Mouse (Mus musculus) retina, postnatal 1 day (tissue): Measurements from ENCODE around the gene Macrod2.
A peak's percentile ranks its signal among the peaks of the same experiment; 100 is the strongest.

Source experiments
- DNase-seq: peaks from one replicate; pipeline ENCODE4 v3.0.0-alpha.2; 2012

The Macrod2 gene

GRCm38 (mm10) chr2:140395179-140395578 lies at the start of gene Macrod2:
Gene Macrod2 (plus strand): TSS chr2:140395309.
- DNase-seq: peak; percentile 99

- no peak for DNase-seq
These were observed 35.2 kb upstream of the Macrod2 start for GRCm38 (mm10) chr2:140359905-140360304.

GRCm38 (mm10) chr2:140364804-140365203 lies 30.3 kb upstream of the Macrod2 start:
- no peak for DNase-seq

DNA sequence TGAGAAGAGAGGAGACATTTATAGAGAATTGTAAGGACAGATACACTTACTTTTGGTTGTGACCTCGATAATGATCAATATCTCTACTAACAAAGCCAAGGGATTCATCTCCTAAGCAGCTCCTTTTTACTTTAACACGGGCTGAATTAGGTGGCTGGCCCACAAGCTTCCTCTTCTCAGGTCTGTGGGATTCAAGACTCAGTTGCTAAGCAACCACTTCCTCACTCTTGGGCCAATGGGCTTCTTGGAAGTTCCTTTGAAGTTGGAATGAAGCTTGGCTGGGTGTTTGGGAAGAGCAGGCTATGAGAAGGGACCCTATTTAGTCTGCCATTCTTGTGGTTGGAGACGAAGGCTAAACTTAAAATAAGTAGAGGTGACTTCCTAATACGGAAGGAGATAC lies 5.6 kb upstream of the Macrod2 start, which contains the start of gene Sel1l2:
Sel1l2 (minus strand) TSS at position 182 of the 400 bp plus-strand sequence.
- DNase-seq: no peak

DNA sequence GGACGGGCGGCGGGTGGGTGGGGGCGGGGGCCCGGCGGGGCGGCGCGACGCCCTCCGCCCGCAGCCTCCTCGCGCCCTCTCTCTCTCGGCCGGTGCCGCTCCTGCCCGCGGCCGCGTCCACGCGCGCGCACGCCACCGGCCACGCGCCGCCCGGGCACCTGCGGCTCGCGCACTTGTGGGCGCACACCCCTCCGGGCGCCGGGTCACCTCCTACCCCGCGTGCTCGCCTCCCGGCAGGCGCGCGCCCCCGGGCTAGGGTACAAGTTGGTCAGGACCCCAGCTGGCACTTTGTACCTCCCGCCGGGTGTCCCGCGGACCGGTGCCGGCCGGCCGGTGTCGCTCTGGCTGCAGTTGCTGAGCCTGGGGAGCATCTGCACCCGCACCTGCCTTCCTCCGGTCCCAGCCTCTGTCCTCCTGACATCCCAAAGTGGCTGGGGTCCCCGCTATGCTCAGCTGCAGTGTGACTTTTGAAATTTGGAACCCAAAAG lies 679 bp downstream of the Macrod2 start:
- DNase-seq: peak; percentile 76

DNA sequence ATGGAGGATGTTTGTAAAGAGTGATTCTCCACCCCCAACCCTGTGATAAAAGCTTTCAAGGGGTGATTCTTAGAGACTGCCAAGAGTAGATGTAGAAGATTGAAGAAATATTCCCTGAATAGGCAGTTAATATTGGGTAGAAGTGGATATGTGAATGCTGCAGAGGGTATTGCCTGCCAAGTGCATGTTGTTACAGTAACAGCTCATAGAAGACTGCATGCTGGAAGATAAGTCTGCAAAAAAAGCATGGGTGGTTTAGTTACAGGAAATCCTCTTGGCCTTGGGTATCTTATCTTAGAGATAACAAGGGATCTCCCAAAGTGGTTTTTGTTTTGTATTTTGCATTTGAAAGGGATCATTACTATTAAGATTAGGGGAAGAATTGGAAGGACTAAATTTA lies 30.7 kb downstream of the Macrod2 start:
- DNase-seq: no peak

- peak; percentile 71 for DNase-seq
These were observed 32.2 kb downstream of the Macrod2 start for GRCm38 (mm10) chr2:140427283-140427682.

DNA sequence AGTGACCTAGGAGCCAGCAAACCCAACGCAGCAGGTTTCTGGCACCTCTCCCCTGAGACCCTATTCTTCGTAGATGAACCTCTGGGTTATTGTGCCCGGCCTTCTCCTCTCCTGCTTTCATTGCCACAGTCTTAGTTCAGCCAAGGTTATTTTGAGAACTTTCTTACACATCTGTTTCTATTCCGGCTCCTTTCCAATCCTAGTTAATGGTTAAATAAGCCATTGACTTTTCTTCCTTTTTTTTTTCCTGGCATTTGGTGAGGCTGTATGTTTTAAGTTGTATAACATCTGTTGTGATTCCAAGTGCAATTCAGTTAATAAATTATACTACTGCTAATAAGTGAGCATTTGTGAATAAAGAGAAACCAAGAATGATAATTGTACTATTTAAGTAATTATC lies 44.0 kb downstream of the Macrod2 start:
- DNase-seq: no peak

GRCm38 (mm10) chr2:140448636-140449035 lies 53.5 kb downstream of the Macrod2 start:
- DNase-seq: no peak

GRCm38 (mm10) chr2:140475770-140476169 lies 80.7 kb downstream of the Macrod2 start:
- no peak for DNase-seq

DNA sequence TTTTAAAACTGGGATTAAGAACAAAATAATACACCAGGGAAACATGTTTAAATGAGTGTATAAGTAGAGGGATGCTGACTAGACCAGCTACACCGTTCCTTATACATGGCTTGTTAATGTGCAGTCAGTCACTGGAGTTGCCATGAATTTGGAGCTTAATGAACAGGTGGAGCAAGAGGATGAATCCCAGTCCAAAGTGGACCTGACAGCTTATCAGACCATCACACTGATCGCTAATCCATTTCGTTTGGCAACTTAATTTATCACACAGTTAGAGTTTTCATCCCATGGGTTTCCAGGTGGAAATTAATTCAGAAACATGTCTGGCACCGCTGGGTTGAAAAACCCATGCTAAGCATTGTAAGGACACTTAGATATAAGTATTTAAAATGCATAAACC lies 81.8 kb downstream of the Macrod2 start:
- DNase-seq: no peak

- no peak for DNase-seq
These were observed 87.5 kb downstream of the Macrod2 start for GRCm38 (mm10) chr2:140482604-140483003.

- no peak for DNase-seq
These were observed 102.6 kb downstream of the Macrod2 start for GRCm38 (mm10) chr2:140497688-140498087.

GRCm38 (mm10) chr2:140500951-140501350 lies 105.8 kb downstream of the Macrod2 start:
- peak; percentile 51 for DNase-seq

DNA sequence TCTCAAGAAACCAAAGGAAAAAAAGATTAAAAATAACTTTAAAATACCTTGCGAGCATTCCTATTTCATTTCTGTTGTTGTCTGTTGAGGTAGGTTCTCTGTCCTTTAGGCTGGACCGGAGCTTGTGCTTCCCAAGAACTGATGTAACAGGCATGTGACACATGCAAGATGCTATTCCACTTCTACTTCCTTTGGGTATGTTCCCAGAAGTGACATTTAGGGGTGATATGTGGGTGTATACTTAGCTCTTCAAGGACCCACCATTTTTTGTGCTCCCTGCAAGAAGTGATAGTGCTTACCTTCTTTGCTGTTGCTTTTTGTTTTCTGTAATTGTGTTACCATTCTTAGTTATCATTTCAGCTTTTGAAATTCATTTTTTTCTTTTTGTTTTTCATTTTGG lies 126.4 kb downstream of the Macrod2 start:
- no peak for DNase-seq

DNA sequence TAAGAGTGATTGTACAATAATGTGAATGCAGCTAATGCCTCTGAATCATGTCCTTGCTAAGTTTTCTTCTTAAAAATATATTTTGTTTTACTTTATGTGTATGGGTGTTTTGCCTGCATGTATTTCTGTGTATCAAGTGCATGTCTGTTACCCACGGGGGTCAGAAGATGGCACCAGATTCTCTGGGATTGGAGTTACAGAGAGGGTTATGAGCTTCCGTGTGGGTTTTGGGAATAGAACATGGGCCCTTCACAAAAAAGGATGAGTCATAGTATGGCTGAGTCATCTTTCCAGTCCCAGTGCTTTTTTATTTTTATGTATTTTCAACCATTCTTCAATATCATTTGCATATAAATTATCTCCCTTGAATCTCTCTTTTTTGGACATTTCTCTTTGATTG lies 135.1 kb downstream of the Macrod2 start:
- DNase-seq: no peak

DNA sequence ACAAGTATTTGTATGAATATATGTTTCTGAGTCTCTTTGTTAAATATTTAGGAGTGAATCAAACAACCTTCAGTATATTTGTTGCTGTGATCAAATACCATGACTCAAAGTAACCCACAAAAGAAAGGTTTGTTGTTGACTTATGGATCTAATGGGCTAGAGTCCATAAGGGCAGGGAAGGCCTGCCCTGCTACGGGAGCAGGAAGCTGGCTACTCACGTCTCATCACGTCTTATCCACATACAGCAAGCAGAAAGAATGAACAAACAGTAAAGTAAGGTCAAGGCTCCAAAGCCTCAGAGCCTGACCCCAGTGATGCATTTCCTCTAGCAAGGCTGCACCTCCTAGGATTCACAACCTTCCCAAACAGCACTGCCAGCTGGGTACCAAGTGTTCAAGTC lies 136.9 kb downstream of the Macrod2 start:
- DNase-seq: no peak

- peak; percentile 42 for DNase-seq
These were observed 137.9 kb downstream of the Macrod2 start for GRCm38 (mm10) chr2:140532859-140533519.

DNA sequence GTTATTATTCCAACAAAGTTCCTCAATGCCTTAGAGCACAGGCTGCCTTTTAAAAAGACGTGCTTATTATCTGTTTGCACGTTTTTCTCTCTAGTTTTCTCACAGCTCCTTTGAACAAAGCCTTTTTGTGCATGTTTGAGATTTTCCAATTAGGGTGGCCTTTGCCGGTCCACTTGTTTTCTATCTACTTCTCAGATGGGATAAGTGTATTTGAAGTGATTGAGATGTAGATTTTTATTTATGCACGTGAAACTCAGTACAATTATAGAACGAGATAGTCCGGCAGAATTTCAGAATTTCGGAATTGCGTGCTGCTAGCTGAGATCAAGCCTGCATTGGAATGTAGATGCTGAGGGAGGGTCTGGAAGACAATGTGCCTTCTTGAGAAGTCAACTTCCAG lies 138.5 kb downstream of the Macrod2 start:
- peak; percentile 59 for DNase-seq

GRCm38 (mm10) chr2:140534583-140534982 lies 139.5 kb downstream of the Macrod2 start:
- no peak for DNase-seq

- no peak for DNase-seq
These were observed 140.9 kb downstream of the Macrod2 start for GRCm38 (mm10) chr2:140535832-140536571.

DNA sequence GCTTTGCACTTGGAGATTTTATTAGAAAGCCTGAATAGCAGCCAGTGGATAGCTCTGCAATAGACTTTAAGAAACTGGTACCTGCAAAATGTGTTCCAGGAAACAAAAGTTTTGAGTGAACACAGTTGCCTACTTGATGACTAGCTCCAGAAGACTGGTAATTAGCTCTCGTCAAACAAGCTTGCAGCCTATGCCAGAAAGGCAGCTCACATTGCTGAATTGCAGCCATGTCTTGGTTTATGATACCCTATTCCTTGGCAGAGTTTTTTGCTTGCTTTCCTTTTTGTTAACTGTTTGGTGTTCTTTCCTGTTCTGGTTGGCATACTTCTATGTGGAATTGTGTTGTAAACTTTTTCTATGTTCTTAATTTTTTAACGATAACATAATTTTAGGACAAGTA lies 154.2 kb downstream of the Macrod2 start:
- no peak for DNase-seq

GRCm38 (mm10) chr2:140561426-140561825 lies 166.3 kb downstream of the Macrod2 start:
- DNase-seq: no peak

- no peak for DNase-seq
These were observed 175.8 kb downstream of the Macrod2 start for GRCm38 (mm10) chr2:140570874-140571273.
